Mouse (Mus musculus): Measurements from ENCODE around the gene Srebf1. TPM values are rescaled to one million over a fixed set of nuclear protein-coding genes. Genes with fewer than 3 reads are reported as not detected.
A peak's percentile ranks its signal among the peaks of the same experiment; 100 is the strongest.

Srebf1 gene
- polyA plus RNA-seq, 1 experiment from 2014 or later, result 64.5 TPM

GRCm38 (mm10) chr11:60199702-60200184 is 22.6 kb downstream of the Srebf1 start:
- Histone ChIP-seq H3K9ac (0 out of 2 replicates have a peak overlapping the region, but pooled peaks have one; percentile 35), H3K36me3 (peaks cover 94% of the 10 kb centered on the region), H3K27me3 (no peaks in the 10 kb centered on the region), H3K9me3 (peaks cover 4% of the 10 kb centered on the region), H3K4me1 (peaks cover 4% of the 10 kb centered on the region), H3K4me3 (no peak overlapping the region), H3K4me2 (replicated peaks) (no peak overlapping the region), H3K27ac (peak overlapping the region; percentile 56)
- peak; percentile 63 for ATAC-seq (ENCODE audit: low FRiP score, low read depth)
- WGBS, result 15% methylated on average over 18 of the region's 18 CpGs

GRCm38 (mm10) chr11:60198651-60199050 is 23.7 kb downstream of the Srebf1 start:
- Histone ChIP-seq H3K9ac (no peak overlapping the region), H3K36me3 (peaks cover 94% of the 10 kb centered on the region), H3K27ac (no peak overlapping the region; the same call in 1 of the 2 replicates), H3K4me1 (peaks cover 4% of the 10 kb centered on the region), H3K9me3 (peaks cover 13% of the 10 kb centered on the region), H3K27me3 (no peaks in the 10 kb centered on the region), H3K4me3 (no peak overlapping the region), H3K4me2 (replicated peaks) (no peak overlapping the region)
- ATAC-seq (ENCODE audit: low FRiP score, low read depth), result no peak
- 87% methylated on average over 12 of the region's 12 CpGs for WGBS

DNA sequence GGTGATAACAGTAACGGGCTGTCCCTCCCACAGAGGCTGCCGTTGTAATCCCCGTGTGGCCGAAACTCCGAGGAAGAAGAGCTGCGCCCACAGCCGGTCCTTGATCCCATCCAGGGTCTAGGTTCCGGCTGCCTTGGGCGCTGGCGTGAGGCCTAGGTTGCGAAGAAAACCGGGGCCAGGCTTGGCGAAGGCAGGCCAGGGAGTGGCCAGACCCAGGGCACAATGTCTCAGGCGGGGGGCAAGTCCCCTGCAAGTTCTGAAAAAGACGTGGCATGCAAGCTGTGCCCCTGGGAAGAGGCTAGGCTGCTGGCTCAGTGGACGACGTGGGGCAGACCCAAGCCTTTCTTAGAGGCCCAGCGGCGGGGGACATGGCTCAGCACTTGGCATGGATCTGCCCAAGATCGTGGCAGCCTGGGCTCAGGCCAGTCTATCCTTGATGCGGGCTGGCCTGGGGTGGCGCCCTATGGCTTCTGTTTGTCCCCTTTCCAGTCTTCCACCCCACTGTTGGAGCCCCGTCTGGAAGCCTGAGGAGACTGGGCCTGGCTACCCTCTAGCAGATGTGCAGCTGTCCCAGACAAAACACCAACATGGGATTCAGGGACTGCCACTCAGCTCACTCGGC is 24.3 kb downstream of the Srebf1 start:
- Histone ChIP-seq H3K4me3 (no peak overlapping the region), H3K27me3 (no peaks in the 10 kb centered on the region), H3K4me1 (peaks cover 4% of the 10 kb centered on the region), H3K9me3 (peaks cover 13% of the 10 kb centered on the region), H3K4me2 (replicated peaks) (no peak overlapping the region), H3K9ac (peak overlapping the region; percentile 2; the same call in 1 of the 2 replicates), H3K27ac (peak overlapping the region; percentile 40; the same call in 1 of the 2 replicates), H3K36me3 (peaks cover 94% of the 10 kb centered on the region)
- WGBS, result 80% methylated on average over 24 of the region's 24 CpGs
- ATAC-seq (ENCODE audit: low FRiP score, low read depth), result no peak

- Histone ChIP-seq H3K36me3 (peaks cover 94% of the 10 kb centered on the region), H3K9ac (0 out of 2 replicates have a peak overlapping the region, but pooled peaks have one; percentile 31), H3K27me3 (no peaks in the 10 kb centered on the region), H3K4me2 (replicated peaks) (no peak overlapping the region), H3K4me3 (no peak overlapping the region), H3K9me3 (peaks cover 13% of the 10 kb centered on the region), H3K4me1 (peaks cover 4% of the 10 kb centered on the region), H3K27ac (peak overlapping the region; percentile 22; the same call in 1 of the 2 replicates)
- WGBS, result 78% methylated on average over 5 of the region's 5 CpGs
- ATAC-seq (ENCODE audit: low FRiP score, low read depth), result no peak
Observed at GRCm38 (mm10) chr11:60196344-60196743, 26.0 kb downstream of the Srebf1 start.

- Histone ChIP-seq H3K9me3 (peaks cover 13% of the 10 kb centered on the region), H3K9ac (no peak overlapping the region), H3K27me3 (no peaks in the 10 kb centered on the region), H3K27ac (no peak overlapping the region), H3K4me1 (peaks cover 4% of the 10 kb centered on the region), H3K4me2 (replicated peaks) (no peak overlapping the region), H3K36me3 (peaks cover 94% of the 10 kb centered on the region), H3K4me3 (no peak overlapping the region)
- no peak for ATAC-seq (ENCODE audit: low FRiP score, low read depth)
Observed at GRCm38 (mm10) chr11:60195108-60195507, 27.3 kb downstream of the Srebf1 start.

DNA sequence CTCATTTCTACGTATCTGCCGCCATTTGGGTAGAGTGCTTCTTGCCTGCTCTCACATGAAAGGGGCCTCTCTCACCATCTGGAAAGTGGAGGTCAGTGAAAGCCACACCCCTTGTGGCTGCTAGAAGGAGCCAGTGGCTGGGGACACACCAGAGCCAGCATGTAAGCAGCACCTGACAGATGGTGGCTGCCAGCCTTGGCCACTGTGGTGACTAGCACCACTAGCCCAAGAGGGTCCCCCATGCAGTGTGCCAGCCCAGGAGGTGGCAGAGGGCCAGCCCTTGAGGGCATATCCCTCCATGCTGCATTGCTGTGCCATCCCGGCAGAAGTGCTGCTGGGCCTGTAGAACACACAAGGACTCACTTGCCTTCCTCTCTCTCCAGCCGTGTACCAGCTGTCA is 28.8 kb downstream of the Srebf1 start:
- no peak overlapping the region for H3K4me3 ChIP-seq
- H3K9ac ChIP-seq, result no peak overlapping the region
- H3K27me3 ChIP-seq, result no peaks in the 10 kb centered on the region
- no peaks in the 10 kb centered on the region for H3K4me1 ChIP-seq
- H3K4me2 ChIP-seq (replicated peaks), result no peak overlapping the region
- peaks cover 13% of the 10 kb centered on the region for H3K9me3 ChIP-seq
- H3K27ac ChIP-seq, result no peak overlapping the region; the same call in 1 of the 2 replicates
- WGBS, result 70% methylated on average over 4 of the region's 4 CpGs
- ATAC-seq (ENCODE audit: low FRiP score, low read depth), result no peak
- H3K36me3 ChIP-seq, result peaks cover 96% of the 10 kb centered on the region

DNA sequence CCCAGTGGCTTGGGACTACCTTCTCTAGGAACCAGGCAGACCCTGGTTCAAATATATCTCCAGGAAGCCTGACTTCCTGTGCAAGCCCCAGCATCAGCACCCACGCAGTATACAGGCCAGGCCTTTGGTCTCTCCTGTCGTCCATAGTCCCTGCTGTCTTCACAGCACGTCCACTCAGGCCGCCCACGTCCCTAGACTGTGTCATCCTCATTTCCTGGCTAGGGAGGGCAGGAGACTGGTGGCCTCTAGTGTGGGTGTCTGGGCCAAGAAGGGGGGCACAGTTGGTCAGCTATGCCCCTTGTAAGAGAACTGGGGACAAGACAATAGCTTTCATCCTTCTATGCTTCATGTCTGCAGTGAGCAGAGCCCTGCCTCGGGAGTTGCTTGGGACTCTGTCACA is 29.8 kb downstream of the Srebf1 start:
- H3K9ac ChIP-seq, result no peak overlapping the region
- no peak overlapping the region for H3K27ac ChIP-seq
- no peaks in the 10 kb centered on the region for H3K4me1 ChIP-seq
- H3K9me3 ChIP-seq, result peaks cover 13% of the 10 kb centered on the region
- no peak for ATAC-seq (ENCODE audit: low FRiP score, low read depth)
- no peak overlapping the region for H3K4me3 ChIP-seq
- H3K36me3 ChIP-seq, result peaks cover 96% of the 10 kb centered on the region
- H3K4me2 ChIP-seq (replicated peaks), result no peak overlapping the region
- H3K27me3 ChIP-seq, result no peaks in the 10 kb centered on the region
- WGBS, result 86% methylated on average over 6 of the region's 6 CpGs

- Histone ChIP-seq H3K9ac (no peak overlapping the region), H3K27ac (no peak overlapping the region), H3K4me2 (replicated peaks) (no peak overlapping the region), H3K9me3 (peaks cover 13% of the 10 kb centered on the region), H3K36me3 (peaks cover 100% of the 10 kb centered on the region), H3K4me1 (peaks cover 10% of the 10 kb centered on the region), H3K27me3 (no peaks in the 10 kb centered on the region), H3K4me3 (no peak overlapping the region)
- 88% methylated on average over 17 of the region's 17 CpGs for WGBS
- ATAC-seq (ENCODE audit: low FRiP score, low read depth), result no peak
Observed at GRCm38 (mm10) chr11:60190055-60190641, 32.2 kb downstream of the Srebf1 start.

- Histone ChIP-seq H3K9ac (no peak overlapping the region), H3K27me3 (no peaks in the 10 kb centered on the region), H3K27ac (no peak overlapping the region; the same call in 1 of the 2 replicates), H3K9me3 (peaks cover 7% of the 10 kb centered on the region), H3K4me2 (replicated peaks) (no peak overlapping the region), H3K4me3 (no peak overlapping the region), H3K4me1 (peaks cover 16% of the 10 kb centered on the region), H3K36me3 (peaks cover 99% of the 10 kb centered on the region)
- ATAC-seq (ENCODE audit: low FRiP score, low read depth), result no peak
- 91% methylated on average over 21 of the region's 21 CpGs for WGBS
Observed at GRCm38 (mm10) chr11:60189501-60190040, 32.8 kb downstream of the Srebf1 start.

- 91% methylated on average over 25 of the region's 25 CpGs for WGBS
- no peak for ATAC-seq (ENCODE audit: low FRiP score, low read depth)
Observed at GRCm38 (mm10) chr11:60188275-60188853, 34.0 kb downstream of the Srebf1 start.

DNA sequence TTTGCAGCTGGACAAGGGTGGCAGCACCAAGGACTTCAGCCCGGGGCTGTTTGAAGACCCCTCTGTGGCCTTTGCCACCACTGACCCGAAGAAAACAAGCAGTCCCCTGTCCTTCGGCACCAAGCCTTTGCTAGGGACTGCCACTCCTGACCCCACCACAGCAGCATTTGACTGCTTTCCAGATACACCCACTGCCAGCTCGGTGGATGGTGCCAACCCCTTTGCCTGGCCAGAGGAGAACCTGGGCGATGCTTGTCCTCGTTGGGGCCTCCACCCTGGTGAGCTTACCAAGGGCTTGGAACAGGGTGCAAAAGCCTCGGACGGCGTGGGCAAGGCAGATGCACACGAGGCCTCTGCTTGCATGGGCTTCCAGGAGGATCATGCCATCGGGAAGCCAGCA is 35.3 kb downstream of the Srebf1 start:
- peaks cover 74% of the 10 kb centered on the region for H3K36me3 ChIP-seq
- WGBS, result 92% methylated on average over 11 of the region's 11 CpGs

More at GRCm38 (mm10) chr11:60188275-60188853, 34.0 kb downstream of the Srebf1 start:
- no peak overlapping the region for H3K27ac ChIP-seq
- no peak overlapping the region for H3K4me2 ChIP-seq (replicated peaks)
- peaks cover 28% of the 10 kb centered on the region for H3K4me1 ChIP-seq
- H3K9me3 ChIP-seq, result no peaks in the 10 kb centered on the region
- peaks cover 87% of the 10 kb centered on the region for H3K36me3 ChIP-seq
- H3K27me3 ChIP-seq, result no peaks in the 10 kb centered on the region
- H3K9ac ChIP-seq, result no peak overlapping the region
- H3K4me3 ChIP-seq, result no peak overlapping the region

More for the DNA sequence above, 35.3 kb downstream of the Srebf1 start:
- H3K4me2 ChIP-seq (replicated peaks), result no peak overlapping the region
- no peak overlapping the region for H3K27ac ChIP-seq
- H3K9me3 ChIP-seq, result no peaks in the 10 kb centered on the region
- H3K27me3 ChIP-seq, result no peaks in the 10 kb centered on the region
- no peak overlapping the region for H3K9ac ChIP-seq
- no peak for ATAC-seq (ENCODE audit: low FRiP score, low read depth)
- H3K4me3 ChIP-seq, result no peak overlapping the region
- H3K4me1 ChIP-seq, result peaks cover 41% of the 10 kb centered on the region
